Mouse (Mus musculus) layer of hippocampus, adult 9-10 months (tissue): Measurements from ENCODE around the gene Lyst.
"Not testable (repeated sequence)": the region's sequence is repeated elsewhere in the genome, so short reads cannot be mapped to it uniquely, and the experiment has no call there.

Experiments
- DNase-seq: peaks from one replicate; pipeline ENCODE4 v3.0.0; 2022; ENCODE audit warnings: low spot score

The Lyst gene

GRCm38 (mm10) chr13:13637577-13637976 is 47.4 kb downstream of the Lyst start:
- no peak for DNase-seq

- peak; percentile 11 for DNase-seq
These were observed 47.8 kb downstream of the Lyst start for GRCm38 (mm10) chr13:13637981-13638380.

- no peak for DNase-seq
These were observed 48.5 kb downstream of the Lyst start for GRCm38 (mm10) chr13:13638725-13639124.

GRCm38 (mm10) chr13:13647296-13647695 is 57.1 kb downstream of the Lyst start:
- DNase-seq: no peak

DNA sequence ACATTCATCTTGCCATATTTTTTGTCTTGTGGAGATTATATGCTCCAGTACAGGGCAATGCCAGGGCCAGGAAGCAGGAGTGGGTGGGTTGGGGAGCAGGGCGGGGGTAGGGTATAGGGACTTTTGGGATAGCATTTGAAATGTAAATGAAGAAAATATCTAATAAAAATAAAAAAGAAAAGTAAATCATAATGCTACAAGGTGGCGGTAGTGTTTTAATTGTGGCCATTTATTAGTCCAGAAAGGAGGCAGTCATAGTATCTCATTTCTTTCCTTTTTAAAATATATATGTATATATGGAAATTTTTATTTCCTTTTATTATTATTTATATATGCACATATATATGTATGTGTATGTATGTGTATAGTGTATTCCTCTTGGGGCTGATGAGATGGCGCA is 65.3 kb downstream of the Lyst start:
- DNase-seq: no peak

DNA sequence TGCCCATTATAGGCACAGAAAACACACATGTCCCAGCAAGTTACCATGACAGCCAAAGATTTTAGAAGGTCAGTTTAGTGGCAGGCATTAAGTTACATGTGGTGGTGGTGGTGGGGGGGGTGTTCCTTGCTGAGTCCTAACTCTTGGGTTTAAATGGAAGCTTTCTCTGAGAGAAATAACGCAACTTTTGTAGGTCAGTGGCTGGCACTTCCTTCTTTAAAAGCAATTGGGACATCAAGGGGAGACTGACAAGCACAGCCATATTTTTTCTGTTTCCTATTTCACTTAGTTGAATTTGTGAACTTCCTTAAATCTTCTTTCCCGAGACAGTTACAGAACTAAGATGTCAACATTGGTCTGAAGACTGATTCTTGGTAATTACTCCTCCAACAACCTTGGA is 75.9 kb downstream of the Lyst start:
- DNase-seq: not testable (repeated sequence)

DNA sequence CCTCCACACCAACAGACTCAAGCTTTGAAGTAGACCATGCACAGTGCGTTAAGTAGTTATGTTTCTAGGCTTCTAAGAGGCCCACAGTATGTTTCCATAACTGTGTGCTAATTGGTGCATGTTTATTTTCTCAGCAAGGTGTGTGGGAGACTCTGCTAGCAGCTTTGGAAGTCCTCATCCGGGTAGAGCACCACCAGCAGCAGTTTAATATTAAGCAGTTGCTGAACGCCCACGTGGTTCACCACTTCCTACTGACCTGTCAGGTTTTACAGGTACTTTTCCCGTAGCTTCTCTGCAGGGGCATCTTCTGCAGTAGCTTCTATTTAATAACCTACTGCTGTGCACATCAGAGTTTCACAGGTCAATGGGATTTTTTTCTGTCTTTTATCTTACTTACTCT is 80.5 kb downstream of the Lyst start:
- no peak for DNase-seq

DNA sequence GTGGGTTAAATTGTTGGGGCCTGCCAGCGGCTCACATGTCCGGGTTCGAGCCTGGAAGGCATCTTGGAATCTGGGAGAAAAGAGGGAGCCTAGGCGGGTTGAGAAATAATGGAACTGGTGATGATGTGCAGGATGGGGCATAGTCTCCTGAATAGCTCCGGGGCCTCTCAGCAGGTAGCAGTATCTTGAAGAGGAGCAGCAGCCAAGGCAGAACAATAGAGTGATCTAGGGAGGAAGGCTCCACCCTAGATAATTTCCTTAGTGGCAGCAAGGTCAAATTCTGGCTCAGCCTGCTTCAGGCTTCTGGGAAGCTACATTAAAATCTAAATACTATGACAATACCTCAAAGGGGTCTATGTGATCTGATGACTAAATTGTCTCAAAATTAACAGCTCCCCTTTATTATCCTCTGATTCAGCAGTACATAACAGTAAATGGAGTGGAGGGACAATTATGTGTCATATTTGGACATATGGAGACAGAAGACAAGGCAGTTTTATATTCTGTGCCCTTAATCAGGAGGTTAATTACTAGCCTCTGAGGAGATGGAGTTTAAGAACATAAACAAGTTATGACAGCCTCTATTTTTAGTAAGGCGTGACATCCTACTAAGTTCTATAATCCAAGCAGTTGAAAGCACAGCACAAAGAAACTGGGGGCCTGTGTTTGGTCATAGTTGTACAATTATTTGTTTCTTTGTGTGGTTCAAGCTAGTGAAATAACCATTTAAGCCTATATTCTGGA is 81.6 kb downstream of the Lyst start:
- no peak for DNase-seq

DNA sequence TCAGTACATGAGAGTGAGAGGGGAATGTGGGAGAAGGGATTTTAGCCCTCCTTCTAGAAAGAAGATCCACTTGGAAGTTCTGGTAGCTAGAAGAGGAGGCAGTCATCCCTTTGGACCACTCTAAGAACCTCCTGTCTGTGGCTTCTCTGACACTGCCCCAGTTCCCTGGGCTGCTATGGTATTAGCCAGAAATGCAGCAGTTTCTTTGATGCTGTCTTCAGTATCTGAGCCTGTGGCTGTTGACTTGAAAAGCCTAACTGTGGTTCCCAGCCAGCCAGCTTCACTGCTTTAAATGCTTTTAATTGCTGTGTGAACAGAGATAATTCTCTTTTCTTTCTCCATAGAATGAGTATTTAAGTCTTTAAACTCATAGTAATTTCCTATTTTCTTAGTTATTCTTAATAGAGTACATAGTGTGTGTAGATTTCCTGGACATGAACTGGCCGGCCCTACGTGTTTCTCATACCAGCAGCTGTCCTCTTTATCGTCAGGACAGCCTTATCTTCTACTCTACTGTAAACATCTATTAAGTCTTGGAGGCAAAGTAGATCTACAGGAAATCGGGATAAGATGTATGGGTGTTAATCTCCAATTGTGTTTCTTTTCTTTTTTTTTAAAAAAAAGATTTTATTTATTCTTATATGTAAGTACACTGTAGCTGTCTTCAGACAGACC is 84.6 kb downstream of the Lyst start:
- no peak for DNase-seq

DNA sequence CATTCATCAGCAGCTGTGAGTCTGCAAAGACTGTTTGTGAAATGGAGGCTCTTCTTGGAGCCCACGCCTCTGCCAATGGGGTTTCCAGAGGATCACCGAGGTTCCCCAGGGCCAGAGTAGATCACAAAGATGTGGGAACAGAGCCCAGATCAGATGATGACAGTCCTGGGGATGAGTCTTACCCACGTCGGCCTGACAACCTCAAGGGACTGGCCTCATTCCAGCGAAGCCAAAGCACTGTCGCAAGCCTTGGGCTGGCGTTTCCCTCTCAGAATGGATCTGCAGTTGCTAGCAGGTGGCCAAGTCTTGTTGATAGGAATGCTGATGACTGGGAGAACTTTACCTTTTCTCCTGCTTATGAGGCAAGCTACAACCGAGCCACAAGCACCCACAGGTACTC is 87.7 kb downstream of the Lyst start:
- no peak for DNase-seq

- no peak for DNase-seq
These were observed 91.4 kb downstream of the Lyst start for GRCm38 (mm10) chr13:13681642-13682041.

GRCm38 (mm10) chr13:13703476-13703875 is 113.3 kb downstream of the Lyst start:
- peak; percentile 53 for DNase-seq

GRCm38 (mm10) chr13:13721435-13721834 is 131.2 kb downstream of the Lyst start:
- not testable (repeated sequence) for DNase-seq

DNA sequence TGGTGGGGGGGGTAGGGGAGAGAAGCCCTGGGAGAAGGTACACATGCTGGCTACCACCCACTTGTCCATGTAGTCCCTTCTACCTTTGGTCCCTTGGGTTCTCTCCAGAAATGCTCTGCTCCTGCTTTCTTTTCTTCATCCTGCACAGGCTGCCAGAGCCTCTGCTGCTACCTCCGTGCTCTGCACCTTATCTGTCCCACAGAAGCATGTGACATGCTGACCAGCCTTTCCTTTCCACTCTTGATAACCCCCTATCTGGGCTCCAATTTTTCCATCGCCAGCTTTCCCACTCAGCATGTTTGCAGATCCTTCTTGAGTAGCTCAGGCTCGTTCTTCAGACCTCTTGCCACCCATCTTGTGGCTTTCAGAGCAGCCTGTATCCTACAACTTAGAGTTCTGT is 133.1 kb downstream of the Lyst start:
- DNase-seq: no peak

DNA sequence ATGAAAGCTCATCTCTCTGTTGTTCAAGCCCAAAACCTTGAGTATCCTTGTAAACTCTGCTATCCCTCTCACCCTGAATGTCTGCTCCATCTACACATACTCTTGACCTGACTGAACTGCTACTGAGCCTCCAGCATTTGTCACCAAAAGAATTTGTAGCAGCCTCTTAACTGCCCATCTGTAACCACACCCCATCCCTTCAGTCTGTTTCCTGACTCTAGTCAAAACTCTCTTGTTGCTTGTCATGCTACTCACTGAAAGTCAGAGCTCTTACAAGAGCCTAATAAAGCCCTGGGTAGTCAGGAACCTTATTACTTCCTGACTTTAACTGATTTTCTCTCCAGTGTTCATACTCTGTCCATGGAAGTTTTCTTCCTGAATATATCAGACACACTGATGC is 133.6 kb downstream of the Lyst start:
- no peak for DNase-seq

- DNase-seq: no peak
These were observed 149.0 kb downstream of the Lyst start for GRCm38 (mm10) chr13:13739232-13739631.

- no peak for DNase-seq
These were observed 155.7 kb downstream of the Lyst start for GRCm38 (mm10) chr13:13745911-13746310.

GRCm38 (mm10) chr13:13775778-13776494 is 185.7 kb downstream of the Lyst start:
- no peak for DNase-seq

- no peak for DNase-seq
These were observed 186.9 kb downstream of the Lyst start for GRCm38 (mm10) chr13:13777052-13777451.

- no peak for DNase-seq
These were observed 187.5 kb downstream of the Lyst start for GRCm38 (mm10) chr13:13777696-13778095.

DNA sequence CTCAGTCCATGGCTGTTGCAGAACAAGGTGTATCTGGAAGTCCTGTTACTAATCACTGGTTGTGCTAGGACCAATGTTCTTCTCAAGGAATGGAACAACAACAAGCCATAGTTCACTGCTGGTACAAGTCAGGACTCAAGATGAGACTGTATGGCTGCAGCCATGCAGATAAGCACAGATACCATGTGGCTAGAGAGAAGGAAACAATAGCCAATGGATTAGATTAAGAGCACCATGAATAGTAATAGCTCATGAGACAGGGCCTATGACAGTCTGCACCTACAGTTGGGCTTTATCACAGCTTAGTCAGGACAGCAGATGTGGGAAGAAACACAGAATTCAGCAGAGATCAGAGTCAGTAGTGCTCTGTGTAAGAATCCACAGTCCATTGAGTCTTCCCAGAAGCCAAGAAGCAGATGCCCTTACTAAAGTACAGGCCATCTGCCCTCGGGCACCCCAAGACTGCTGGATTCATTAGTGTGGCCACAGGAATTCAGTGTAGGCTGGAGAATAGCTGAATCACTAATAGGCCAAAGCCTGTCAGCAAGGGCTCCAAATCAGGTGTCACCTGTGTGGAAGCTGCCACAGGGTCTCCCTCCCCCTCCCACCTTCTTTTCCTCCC is 188.8 kb downstream of the Lyst start:
- no peak for DNase-seq

DNA sequence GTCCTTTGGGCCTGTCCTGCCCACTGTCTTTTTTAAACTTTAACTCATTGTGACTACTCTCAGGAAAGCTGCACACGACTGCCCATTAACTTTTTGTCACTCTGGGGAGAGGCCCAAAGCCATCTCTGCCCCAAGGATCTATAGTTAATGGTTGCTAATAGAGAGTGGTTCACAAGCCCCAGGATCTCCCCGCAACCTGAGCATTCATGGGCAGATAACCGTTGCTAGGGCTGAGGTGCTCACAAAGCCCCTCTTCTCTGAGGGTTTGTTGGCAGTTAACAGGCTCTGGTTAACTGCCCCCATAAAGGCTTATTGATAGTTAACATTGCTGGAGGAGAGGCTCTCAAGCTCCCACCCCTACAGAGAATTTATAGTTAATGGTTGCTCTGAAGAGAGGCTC is 190.1 kb downstream of the Lyst start:
- DNase-seq: no peak

GRCm38 (mm10) chr13:13781026-13781425 is 190.8 kb downstream of the Lyst start:
- DNase-seq: no peak
